Comparison of ENCODE assay signal across 17 mouse cellular contexts in genomic region chr8:12483551-12483950, GRCm38 (mm10).
"Had no signal": no experiment of that assay in that cellular context is flagged by ENCODE, and none has a peak within 500 bp of the region (broad histone marks: within the 10 kb centered on the region; RNA-seq: fewer than 3 reads in every experiment).

No protein-coding gene starts in this region.

- H3K27ac ChIP-seq: midbrain, embryonic 12.5 days; neural tube, embryonic 13.5 days; neural tube, embryonic 15.5 days had no signal

- H3K4me2 ChIP-seq: lung, embryonic 14.5 days; midbrain, embryonic 12.5 days; neural tube, embryonic 13.5 days; neural tube, embryonic 15.5 days had no signal

- H3K9me3 ChIP-seq: midbrain, embryonic 10.5 days; midbrain, embryonic 12.5 days; neural tube, embryonic 13.5 days; neural tube, embryonic 15.5 days had no signal

- H3K9ac ChIP-seq: lung, embryonic 14.5 days; midbrain, embryonic 12.5 days; neural tube, embryonic 13.5 days; neural tube, embryonic 15.5 days had no signal

- H3K36me3 ChIP-seq: midbrain, embryonic 10.5 days; midbrain, embryonic 12.5 days; neural tube, embryonic 13.5 days; neural tube, embryonic 15.5 days had no signal

- DNase-seq: lung, embryonic 14.5 days; lung, postnatal 10 days; lung, postnatal 4 days; midbrain, embryonic 14.5 days; retina, postnatal 1 day; right cerebral cortex, postnatal 25 days; right cerebral cortex, postnatal 4 days; spleen, adult 18-20 months; thymus, adult 18-20 months; thymus, postnatal 14 days; thymus, postnatal 36 days had no signal

- ATAC-seq: midbrain, embryonic 16.5 days had no signal

- H3K4me3 ChIP-seq: midbrain, embryonic 10.5 days; midbrain, embryonic 12.5 days; myocyte; neural tube, embryonic 13.5 days; neural tube, embryonic 15.5 days had no signal
